Mouse (Mus musculus): ENCODE results near the gene Siah1a. TPM values are rescaled to one million over a fixed set of nuclear protein-coding genes. Genes with fewer than 3 reads are reported as not detected.

The Siah1a gene
- total RNA-seq (2017), result 32.5 and 48.3 TPM in 2 replicates

GRCm38 (mm10) chr8:86745221-86745934 is at the start of gene Siah1a, which contains the start of gene Gm10638:
TSS of gene Siah1a (minus strand) at chr8:86745934.
TSS of gene Gm10638 (plus strand) at chr8:86745699.
- ATAC-seq (replicated peaks in 1 of 2; ENCODE audit: insufficient read depth in 1 of 2, low FRiP score in 2 of 2, low TSS enrichment in 1 of 2, low read depth in 1 of 2, poor library complexity in 2 of 2, severe bottlenecking in 2 of 2), result peak; percentile 60 to 65; a peak in 3 of 4 replicates

DNA sequence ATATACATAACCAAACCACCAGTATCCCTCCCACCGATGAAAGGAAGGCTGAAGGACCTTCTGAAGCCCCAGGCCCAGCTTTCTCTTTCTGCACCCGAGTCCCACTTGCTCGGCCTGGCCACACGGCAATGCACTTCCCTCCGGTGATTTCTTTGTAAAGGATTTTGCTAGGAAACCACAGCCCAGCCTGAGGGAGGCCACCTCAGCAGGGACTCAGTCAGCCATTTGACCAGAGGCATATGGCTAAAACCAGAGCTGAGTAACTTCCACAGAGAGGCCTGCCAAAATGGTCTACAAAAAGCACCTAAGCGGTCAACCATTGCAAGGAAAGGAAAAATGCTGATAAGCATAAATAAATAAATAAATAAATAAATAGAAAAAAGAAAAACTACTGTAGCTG is 49.0 kb upstream of the Siah1a start:
- no peak for ATAC-seq (replicated peaks in 1 of 2; ENCODE audit: insufficient read depth in 1 of 2, low FRiP score in 2 of 2, low TSS enrichment in 1 of 2, low read depth in 1 of 2, poor library complexity in 2 of 2, severe bottlenecking in 2 of 2)

DNA sequence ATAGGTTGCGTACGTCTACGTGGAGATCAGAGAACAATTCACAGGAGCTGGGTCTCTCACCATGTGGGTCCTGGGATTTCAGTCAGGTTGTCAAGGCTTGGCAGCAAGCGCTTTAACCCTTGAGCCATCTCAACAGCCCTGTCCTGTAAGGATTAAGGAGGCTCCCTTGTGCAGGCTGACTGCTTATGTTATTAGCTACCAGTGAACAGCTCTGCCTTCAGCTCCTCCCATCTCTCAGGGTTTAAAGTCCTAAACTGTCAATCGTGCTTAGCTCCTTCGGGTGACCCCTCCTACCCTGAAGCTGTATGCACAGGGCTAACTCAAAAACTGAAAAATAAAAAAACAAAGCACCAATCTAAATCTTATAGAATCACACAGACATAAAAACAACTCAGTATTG is 45.8 kb upstream of the Siah1a start:
- no peak for ATAC-seq (replicated peaks in 1 of 2; ENCODE audit: insufficient read depth in 1 of 2, low FRiP score in 2 of 2, low TSS enrichment in 1 of 2, low read depth in 1 of 2, poor library complexity in 2 of 2, severe bottlenecking in 2 of 2)

DNA sequence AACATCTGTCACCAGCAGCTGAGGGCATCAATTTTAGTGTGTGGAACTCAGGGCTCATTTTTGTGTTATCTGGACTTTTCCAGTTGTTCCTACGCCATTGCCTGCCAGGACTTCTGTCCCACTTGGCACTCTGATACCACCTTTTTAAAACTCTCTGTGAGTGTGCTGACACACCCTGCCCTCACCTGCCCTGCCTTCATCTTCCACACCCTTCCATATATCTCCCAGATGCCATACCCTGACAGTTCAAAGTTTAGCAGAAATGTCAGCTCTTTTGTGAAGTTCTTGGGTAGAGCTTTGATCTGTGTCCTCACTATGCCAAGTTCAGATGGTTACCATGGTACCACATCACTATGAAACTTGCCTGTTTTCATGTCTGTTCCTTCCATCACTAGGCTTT is 43.8 kb upstream of the Siah1a start:
- ATAC-seq (replicated peaks in 1 of 2; ENCODE audit: insufficient read depth in 1 of 2, low FRiP score in 2 of 2, low TSS enrichment in 1 of 2, low read depth in 1 of 2, poor library complexity in 2 of 2, severe bottlenecking in 2 of 2), result no peak

- ATAC-seq (replicated peaks in 1 of 2; ENCODE audit: insufficient read depth in 1 of 2, low FRiP score in 2 of 2, low TSS enrichment in 1 of 2, low read depth in 1 of 2, poor library complexity in 2 of 2, severe bottlenecking in 2 of 2), result no peak
These were observed 42.2 kb upstream of the Siah1a start for GRCm38 (mm10) chr8:86787891-86788420.

DNA sequence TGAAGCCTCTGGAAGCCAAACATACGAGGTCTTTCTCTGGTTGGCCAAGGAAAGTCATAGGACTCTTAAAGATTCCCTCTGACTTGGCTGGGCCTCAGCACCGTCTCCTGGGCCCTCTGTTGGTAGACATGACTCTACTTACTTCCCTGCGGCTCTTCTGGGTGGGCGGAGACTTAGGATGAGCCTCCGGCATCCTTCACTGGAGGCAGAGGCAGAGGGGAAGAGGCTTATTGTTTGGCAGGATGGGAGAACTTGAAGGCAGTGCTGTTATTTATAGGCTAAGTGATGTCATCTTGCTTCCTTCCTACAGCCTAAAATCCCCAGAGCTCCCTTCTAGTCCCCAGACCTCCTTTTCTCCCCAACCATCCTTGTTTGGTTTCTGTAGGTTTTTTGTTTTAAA is 40.8 kb upstream of the Siah1a start:
- ATAC-seq (replicated peaks in 1 of 2; ENCODE audit: insufficient read depth in 1 of 2, low FRiP score in 2 of 2, low TSS enrichment in 1 of 2, low read depth in 1 of 2, poor library complexity in 2 of 2, severe bottlenecking in 2 of 2), result no peak

GRCm38 (mm10) chr8:86781094-86781493 is 35.4 kb upstream of the Siah1a start:
- no peak for ATAC-seq (replicated peaks in 1 of 2; ENCODE audit: insufficient read depth in 1 of 2, low FRiP score in 2 of 2, low TSS enrichment in 1 of 2, low read depth in 1 of 2, poor library complexity in 2 of 2, severe bottlenecking in 2 of 2)

DNA sequence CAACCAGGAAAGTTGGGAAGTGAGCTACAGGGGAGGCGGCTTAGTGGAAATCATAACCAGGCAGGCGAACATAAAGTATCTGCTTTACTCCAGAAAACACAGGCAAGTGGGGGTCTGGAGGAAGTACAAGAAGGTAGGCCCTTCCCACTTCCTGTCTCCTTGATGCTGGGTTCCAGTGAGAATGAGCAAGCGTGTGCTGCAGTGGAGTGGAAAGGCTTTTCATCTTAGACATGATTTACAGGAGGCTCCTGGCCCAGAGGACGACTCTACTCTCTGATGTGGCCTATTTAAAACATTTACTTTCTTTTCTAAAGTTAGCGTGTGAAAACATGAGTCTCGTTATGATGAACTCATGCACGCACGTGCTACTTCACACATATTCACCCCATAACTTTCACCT is 33.5 kb upstream of the Siah1a start:
- ATAC-seq (replicated peaks in 1 of 2; ENCODE audit: insufficient read depth in 1 of 2, low FRiP score in 2 of 2, low TSS enrichment in 1 of 2, low read depth in 1 of 2, poor library complexity in 2 of 2, severe bottlenecking in 2 of 2), result peak in 1 of 2 experiments; percentile 32; a peak in 2 of 4 replicates

DNA sequence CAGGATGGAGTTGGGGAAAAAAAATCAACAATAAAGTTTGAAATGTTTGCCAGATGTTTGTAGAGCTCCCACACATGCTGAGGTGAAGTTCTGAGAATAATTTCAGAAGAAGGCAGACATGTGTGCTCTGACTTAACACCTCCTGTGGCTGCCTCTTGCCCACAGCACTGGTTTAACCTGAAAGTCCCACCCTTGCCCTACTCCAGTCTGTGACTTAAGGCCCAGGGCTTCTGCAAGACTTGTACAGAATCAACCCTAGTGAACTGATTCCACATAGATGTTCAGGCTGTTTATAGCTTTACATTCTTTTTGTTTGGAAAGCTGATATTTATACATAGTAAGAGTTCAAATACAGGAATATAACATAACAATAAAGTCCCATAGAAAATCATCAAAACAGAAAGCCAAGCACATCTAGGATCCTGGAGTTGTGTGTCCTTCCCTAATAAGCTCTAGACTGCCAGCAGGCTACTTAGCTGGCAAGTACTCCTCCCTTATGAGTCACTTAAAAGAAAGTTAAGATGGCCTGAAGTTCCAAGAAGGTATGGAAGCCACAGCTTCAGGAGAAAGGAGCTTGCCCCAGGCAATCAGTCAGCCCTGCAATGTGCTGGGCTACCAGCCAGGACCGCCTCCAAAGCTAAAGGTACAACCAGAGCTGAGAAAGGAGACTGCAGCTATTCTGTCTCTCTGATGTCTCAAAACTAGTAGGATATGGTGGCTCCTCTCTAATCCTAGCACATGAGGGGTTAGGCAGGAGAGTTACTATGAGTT is 24.4 kb upstream of the Siah1a start:
- ATAC-seq (replicated peaks in 1 of 2; ENCODE audit: insufficient read depth in 1 of 2, low FRiP score in 2 of 2, low TSS enrichment in 1 of 2, low read depth in 1 of 2, poor library complexity in 2 of 2, severe bottlenecking in 2 of 2), result no peak

DNA sequence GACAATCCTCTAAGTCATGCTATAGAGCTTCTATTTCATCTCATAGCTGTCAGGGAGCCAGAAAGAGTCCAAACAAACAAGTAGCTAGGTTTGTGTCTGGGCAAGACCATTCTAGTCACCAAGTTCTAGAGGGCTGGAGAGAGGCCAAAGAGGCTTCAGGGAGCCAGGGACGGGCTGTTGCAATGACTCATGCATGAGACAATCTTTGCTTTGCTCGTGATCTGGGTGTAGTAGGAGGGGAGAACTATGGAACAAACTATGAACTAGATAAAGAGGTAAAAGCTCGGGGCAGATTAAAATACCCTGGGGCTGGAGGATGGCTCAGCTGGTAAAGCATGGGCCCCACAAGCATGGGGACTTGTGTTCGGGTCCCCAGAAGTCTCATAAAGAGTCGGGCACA is 22.8 kb upstream of the Siah1a start:
- ATAC-seq (replicated peaks in 1 of 2; ENCODE audit: insufficient read depth in 1 of 2, low FRiP score in 2 of 2, low TSS enrichment in 1 of 2, low read depth in 1 of 2, poor library complexity in 2 of 2, severe bottlenecking in 2 of 2), result no peak

- peak in 1 of 2 experiments; percentile 38; a peak in 1 of 4 replicates for ATAC-seq (replicated peaks in 1 of 2; ENCODE audit: insufficient read depth in 1 of 2, low FRiP score in 2 of 2, low TSS enrichment in 1 of 2, low read depth in 1 of 2, poor library complexity in 2 of 2, severe bottlenecking in 2 of 2)
These were observed 20.9 kb upstream of the Siah1a start for GRCm38 (mm10) chr8:86766548-86767211.

DNA sequence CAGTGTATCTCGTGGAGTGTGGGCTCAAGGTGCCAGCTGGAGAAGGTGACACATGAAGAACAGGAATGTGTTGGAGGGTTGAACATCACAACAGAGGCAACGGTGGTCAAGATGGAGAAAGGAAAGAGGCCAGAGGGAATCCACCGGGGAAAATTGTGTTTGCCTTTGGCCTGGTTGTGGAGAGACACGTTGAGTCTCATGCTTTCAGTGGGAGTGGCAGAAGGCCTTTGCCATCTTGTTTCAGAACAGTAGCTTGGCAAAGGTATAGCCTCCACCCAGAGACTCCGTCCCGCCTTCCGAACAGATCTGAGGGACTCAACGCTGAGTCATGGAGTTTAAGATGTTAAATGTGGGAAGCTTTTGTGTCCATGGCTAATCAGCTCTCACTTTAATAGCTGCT is 19.9 kb upstream of the Siah1a start:
- ATAC-seq (replicated peaks in 1 of 2; ENCODE audit: insufficient read depth in 1 of 2, low FRiP score in 2 of 2, low TSS enrichment in 1 of 2, low read depth in 1 of 2, poor library complexity in 2 of 2, severe bottlenecking in 2 of 2), result no peak

GRCm38 (mm10) chr8:86765155-86765554 is 19.4 kb upstream of the Siah1a start:
- peak; percentile 53 to 71; a peak in 3 of 4 replicates for ATAC-seq (replicated peaks in 1 of 2; ENCODE audit: insufficient read depth in 1 of 2, low FRiP score in 2 of 2, low TSS enrichment in 1 of 2, low read depth in 1 of 2, poor library complexity in 2 of 2, severe bottlenecking in 2 of 2)

GRCm38 (mm10) chr8:86762806-86763205 is 17.1 kb upstream of the Siah1a start:
- no peak for ATAC-seq (replicated peaks in 1 of 2; ENCODE audit: insufficient read depth in 1 of 2, low FRiP score in 2 of 2, low TSS enrichment in 1 of 2, low read depth in 1 of 2, poor library complexity in 2 of 2, severe bottlenecking in 2 of 2)

- no peak for ATAC-seq (replicated peaks in 1 of 2; ENCODE audit: insufficient read depth in 1 of 2, low FRiP score in 2 of 2, low TSS enrichment in 1 of 2, low read depth in 1 of 2, poor library complexity in 2 of 2, severe bottlenecking in 2 of 2)
These were observed 15.0 kb upstream of the Siah1a start for GRCm38 (mm10) chr8:86760746-86761145.

DNA sequence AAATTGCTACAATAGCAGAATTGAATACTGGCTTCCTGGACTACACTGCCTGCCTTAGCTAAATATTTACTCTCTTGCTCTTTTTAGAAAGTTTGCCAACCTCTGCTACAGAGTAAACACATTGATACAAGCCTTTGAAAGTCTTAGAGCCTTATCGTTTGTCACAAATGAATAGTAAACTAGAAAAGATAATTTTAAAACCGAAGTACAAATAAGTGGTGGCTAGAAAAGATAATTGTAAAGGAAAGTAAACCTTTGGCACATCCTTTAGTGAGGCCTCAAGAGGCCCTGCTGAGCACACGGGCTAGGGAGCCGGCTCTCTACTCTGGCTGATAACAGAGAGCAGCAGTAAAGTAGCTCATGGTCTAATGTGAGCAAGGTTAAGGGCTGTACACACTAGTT is 13.4 kb upstream of the Siah1a start:
- no peak; a peak in 1 of 4 replicates for ATAC-seq (replicated peaks in 1 of 2; ENCODE audit: insufficient read depth in 1 of 2, low FRiP score in 2 of 2, low TSS enrichment in 1 of 2, low read depth in 1 of 2, poor library complexity in 2 of 2, severe bottlenecking in 2 of 2)

DNA sequence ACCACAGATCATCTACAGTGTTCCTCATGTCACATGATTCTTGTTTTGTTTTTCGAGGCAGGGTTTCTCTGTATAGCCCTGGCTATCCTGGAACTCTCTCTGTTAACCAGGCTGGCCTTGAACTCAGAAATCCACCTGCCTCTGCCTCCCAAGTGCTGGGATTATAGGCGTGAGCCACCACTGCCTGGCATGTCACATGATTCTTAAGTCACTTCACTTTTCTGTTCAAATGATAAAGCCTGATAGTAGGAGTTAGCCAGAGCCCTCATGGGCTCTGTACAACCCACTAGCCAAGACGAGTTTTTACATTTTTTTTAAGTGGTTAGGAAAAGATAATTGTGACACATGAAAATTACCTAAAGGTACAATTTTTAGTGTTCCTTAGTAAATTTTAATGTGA is 12.9 kb upstream of the Siah1a start:
- peak in 1 of 2 experiments; percentile 73; a peak in 1 of 4 replicates for ATAC-seq (replicated peaks in 1 of 2; ENCODE audit: insufficient read depth in 1 of 2, low FRiP score in 2 of 2, low TSS enrichment in 1 of 2, low read depth in 1 of 2, poor library complexity in 2 of 2, severe bottlenecking in 2 of 2)
